In genomic region chr8:11460934-11461333, GRCm38 (mm10) we compare ENCODE assay signal across 10 mouse cellular contexts. TPM values are rescaled to one million over a fixed set of nuclear protein-coding genes. Genes with fewer than 3 reads are reported as not detected.
DNase-seq lines count a peak whose midpoint lies in the region; ATAC-seq and TF ChIP-seq lines count a peak whose summit lies in the region.
"Had no signal": no experiment of that assay in that cellular context is flagged by ENCODE, and none has a peak within 500 bp of the region (broad histone marks: within the 10 kb centered on the region; RNA-seq: fewer than 3 reads in every experiment).

No protein-coding gene starts in this region.

- H3K27ac ChIP-seq in lung, postnatal 0 days (ENCODE audit: low read length), result no peak overlapping the region
- peak overlapping the region; percentile 96 for H3K27ac ChIP-seq in macrophage
- H3K27ac ChIP-seq in hindbrain, embryonic 16.5 days (ENCODE audit: low read depth, low read length), result no peak overlapping the region
- no peak overlapping the region for H3K27ac ChIP-seq in midbrain, postnatal 0 days (ENCODE audit: low read depth, low read length)
- H3K27ac ChIP-seq: limb, embryonic 13.5 days; neural tube, embryonic 12.5 days had no signal

- peaks cover 85% of the 10 kb centered on the region for H3K79me2 ChIP-seq in macrophage (ENCODE audit: inconsistent target)

- no peaks in the 10 kb centered on the region for H3K9me3 ChIP-seq in lung, postnatal 0 days (ENCODE audit: low read length)
- no peaks in the 10 kb centered on the region for H3K9me3 ChIP-seq in hindbrain, embryonic 16.5 days (ENCODE audit: control insufficient read depth, low read length)
- H3K9me3 ChIP-seq in midbrain, postnatal 0 days (ENCODE audit: low read length), result no peaks in the 10 kb centered on the region
- H3K9me3 ChIP-seq: limb, embryonic 13.5 days; neural tube, embryonic 12.5 days had no signal

- H3K27me3 ChIP-seq in lung, postnatal 0 days (replicated peaks; ENCODE audit: insufficient read depth, low read length), result no peaks in the 10 kb centered on the region
- no peaks in the 10 kb centered on the region for H3K27me3 ChIP-seq in hindbrain, embryonic 16.5 days (replicated peaks; ENCODE audit: control insufficient read depth, insufficient read depth, low read length)
- H3K27me3 ChIP-seq in midbrain, postnatal 0 days (ENCODE audit: insufficient read depth, low read length), result no peaks in the 10 kb centered on the region
- H3K27me3 ChIP-seq: limb, embryonic 13.5 days; neural tube, embryonic 12.5 days had no signal

- no peaks in the 10 kb centered on the region for H3K36me3 ChIP-seq in lung, postnatal 0 days (ENCODE audit: insufficient read depth, low read length)
- H3K36me3 ChIP-seq in macrophage (ENCODE audit: inconsistent target), result no peaks in the 10 kb centered on the region
- H3K36me3 ChIP-seq in hindbrain, embryonic 16.5 days (ENCODE audit: control insufficient read depth, insufficient read depth, low read length), result no peaks in the 10 kb centered on the region
- H3K36me3 ChIP-seq in midbrain, postnatal 0 days (ENCODE audit: insufficient read depth, low read length), result no peaks in the 10 kb centered on the region
- H3K36me3 ChIP-seq: limb, embryonic 13.5 days; neural tube, embryonic 12.5 days had no signal

- H3K4me2 ChIP-seq in lung, postnatal 0 days (replicated peaks; ENCODE audit: low read depth, low read length), result no peak overlapping the region
- H3K4me2 ChIP-seq in hindbrain, embryonic 16.5 days (ENCODE audit: low read length), result no peak overlapping the region
- no peak overlapping the region for H3K4me2 ChIP-seq in midbrain, postnatal 0 days (ENCODE audit: low read depth, low read length, poor library complexity, severe bottlenecking)
- H3K4me2 ChIP-seq: limb, embryonic 13.5 days; neural tube, embryonic 12.5 days had no signal

- H3K9ac ChIP-seq in lung, postnatal 0 days (replicated peaks; ENCODE audit: low read depth), result no peak overlapping the region
- H3K9ac ChIP-seq in hindbrain, embryonic 16.5 days (ENCODE audit: low read depth, low read length), result no peak overlapping the region
- H3K9ac ChIP-seq in midbrain, postnatal 0 days (replicated peaks; ENCODE audit: low read length, poor library complexity, severe bottlenecking), result no peak overlapping the region
- H3K9ac ChIP-seq: neural tube, embryonic 12.5 days had no signal

- peak; percentile 28 to 51 for DNase-seq in cerebellum, postnatal 10 days
- DNase-seq in cerebellum, postnatal 4 days (ENCODE audit: low spot score in 2 of 2), result no peak
- peak; percentile 54 to 63 for DNase-seq in lung, adult 18-20 months
- no peak for DNase-seq in lung, postnatal 0 days (ENCODE audit: low spot score)
- no peak for DNase-seq in midbrain, postnatal 0 days (ENCODE audit: low spot score)

- H3K4me1 ChIP-seq in lung, postnatal 0 days (ENCODE audit: insufficient read depth, low read depth, low read length), result peaks cover 10% of the 10 kb centered on the region; the same call in 1 of the 2 replicates
- H3K4me1 ChIP-seq in hindbrain, embryonic 16.5 days (ENCODE audit: control insufficient read depth, insufficient read depth, low read depth, low read length), result peaks cover 2% of the 10 kb centered on the region; the same call in 1 of the 2 replicates
- no peaks in the 10 kb centered on the region for H3K4me1 ChIP-seq in midbrain, postnatal 0 days (ENCODE audit: insufficient read depth, low read length)

- TF ChIP-seq EP300 in lung, postnatal 0 days (IDR thresholded peaks at IDR 0.05), result no peak

- no peak overlapping the region for H3K4me3 ChIP-seq in lung, postnatal 0 days (ENCODE audit: low read depth, low read length)
- H3K4me3 ChIP-seq in macrophage (ENCODE audit: inconsistent target), result no peak overlapping the region
- no peak overlapping the region for H3K4me3 ChIP-seq in hindbrain, embryonic 16.5 days (ENCODE audit: low read length)
- no peak overlapping the region for H3K4me3 ChIP-seq in midbrain, postnatal 0 days (ENCODE audit: low read depth, low read length)
- H3K4me3 ChIP-seq: limb, embryonic 13.5 days; neural tube, embryonic 12.5 days had no signal

- no peak for TF ChIP-seq CTCF in lung, postnatal 0 days (IDR thresholded peaks at IDR 0.05)
- no peak for TF ChIP-seq CTCF in midbrain, postnatal 0 days (IDR thresholded peaks at IDR 0.05)

- no peak for ATAC-seq in lung, postnatal 0 days
- peak; percentile 19 for ATAC-seq in common myeloid progenitor, adult 5-6 weeks (replicated peaks; ENCODE audit: low read depth, poor library complexity, severe bottlenecking)
- ATAC-seq in hindbrain, embryonic 16.5 days, result no peak
- no peak for ATAC-seq in midbrain, postnatal 0 days (ENCODE audit: low FRiP score)

- 14% methylated on average over 2 of the region's 2 CpGs for WGBS in lung, postnatal 0 days
- WGBS in macrophage (ENCODE audit: missing documents), result 17% methylated on average over 2 of the region's 2 CpGs
- 52% methylated on average over 2 of the region's 2 CpGs for WGBS in hindbrain, embryonic 16.5 days
- WGBS in midbrain, postnatal 0 days, result 43% methylated on average over 2 of the region's 2 CpGs

RNA-seq across cellular contexts. Expression of gene Rab20, which starts 17.6 kb away (rescaled TPM):
- 17.8 and 19.9 TPM in 2 replicates for polyA plus RNA-seq in lung, postnatal 0 days (2015; fragmentation: Nextera tagmentation; extraction: Ambion mirVana)
- total RNA-seq in common myeloid progenitor, adult 5-6 weeks (2017), result 1.7 TPM in 1 of 2 replicates, not detected in the other
- total RNA-seq in macrophage (2018; cell fraction: chromatin; rRNA removed), result 100 to 1,000 TPM in 16 of 26 experiments, 10 to 100 TPM in 10; 27.6 to 226 (median 130) TPM
- total RNA-seq in macrophage (2018; cell fraction: cytosol; rRNA removed), result 100 to 1,000 TPM in 15 of 26 experiments, 10 to 100 TPM in 11; 37.4 to 240 (median 123) TPM
- total RNA-seq in macrophage (2018; cell fraction: nucleus; rRNA removed), result 100 to 1,000 TPM in 19 of 26 experiments, 10 to 100 TPM in 7; 23.3 to 210 (median 160) TPM
- 31.9 to 52.1 TPM (median 35.7 TPM) in 3 replicates for polyA plus RNA-seq in macrophage (2018)
- 1.5 and 1.6 TPM in 2 replicates for polyA plus RNA-seq in hindbrain, embryonic 16.5 days (2015; fragmentation: Nextera tagmentation; extraction: Ambion mirVana)
- 0.28 and 0.60 TPM in 2 replicates for total RNA-seq in midbrain, postnatal 0 days (2014; rRNA removed)
- 0.58 and 0.72 TPM in 2 replicates for polyA plus RNA-seq in midbrain, postnatal 0 days (2015; fragmentation: Nextera tagmentation; extraction: Ambion mirVana)

RNA-seq across cellular contexts. Expression of gene Naxd, which starts 36.4 kb away (rescaled TPM):
- polyA plus RNA-seq in lung, postnatal 0 days (2015; fragmentation: Nextera tagmentation; extraction: Ambion mirVana), result 201 and 223 TPM in 2 replicates
- 34.9 and 50.2 TPM in 2 replicates for total RNA-seq in common myeloid progenitor, adult 5-6 weeks (2017)
- total RNA-seq in macrophage (2018; cell fraction: chromatin; rRNA removed), result 100 to 1,000 TPM in 4 of 26 experiments, 10 to 100 TPM in 22; 27.5 to 110 (median 70.6) TPM
- 10 to 100 TPM; 24.7 to 46.5 (median 36.7) TPM for total RNA-seq in macrophage (2018; cell fraction: cytosol; rRNA removed)
- total RNA-seq in macrophage (2018; cell fraction: nucleus; rRNA removed), result 10 to 100 TPM; 25.5 to 74.3 (median 54.0) TPM
- polyA plus RNA-seq in macrophage (2018), result 30.7 to 40.1 TPM (median 32.9 TPM) in 3 replicates
- polyA plus RNA-seq in hindbrain, embryonic 16.5 days (2015; fragmentation: Nextera tagmentation; extraction: Ambion mirVana), result 133 and 146 TPM in 2 replicates
- 88.6 and 89.7 TPM in 2 replicates for total RNA-seq in midbrain, postnatal 0 days (2014; rRNA removed)
- 106 and 118 TPM in 2 replicates for polyA plus RNA-seq in midbrain, postnatal 0 days (2015; fragmentation: Nextera tagmentation; extraction: Ambion mirVana)

Comparison
In these comparisons a context has a peak if more than half of its experiments do, and no peak if none do; other contexts are left out.
1. DNase-seq: peak in cerebellum, postnatal 10 days (2 of 2) and lung, adult 18-20 months (2 of 2); none in cerebellum, postnatal 4 days (0 of 2), lung, postnatal 0 days (single experiment) and midbrain, postnatal 0 days (single experiment).